Mouse (Mus musculus): ENCODE data around the gene Mov10l1. TPM values are rescaled to one million over a fixed set of nuclear protein-coding genes. Genes with fewer than 3 reads are reported as not detected.

The Mov10l1 gene
- polyA plus RNA-seq, 1 experiment from 2014 or later, result not detected

DNA sequence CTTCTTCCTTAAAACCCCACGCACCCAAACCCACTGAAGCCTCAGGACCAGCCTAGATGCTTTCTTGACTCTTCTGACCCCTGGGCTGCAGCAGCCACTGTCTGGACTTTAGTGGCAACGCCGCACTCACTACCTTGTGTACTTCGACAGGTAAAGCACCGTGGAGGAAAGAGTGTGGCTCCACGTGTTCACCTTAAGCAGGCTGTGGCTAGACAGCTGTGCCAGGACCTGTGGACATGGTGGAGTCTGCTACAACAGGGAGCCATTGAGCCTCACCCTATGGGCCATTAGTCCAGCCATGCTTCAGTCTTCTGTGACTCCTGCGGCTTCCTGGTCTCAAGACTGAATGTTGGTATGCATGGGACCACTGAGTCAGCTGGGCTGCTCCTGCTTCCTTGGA, 72.0 kb downstream of the Mov10l1 start:
- H3K9ac ChIP-seq (ENCODE audit: low read depth, low read length), result no peak overlapping the region
- H3K4me3 ChIP-seq (ENCODE audit: low read depth, low read length), result no peak overlapping the region
- no peak overlapping the region for H3K27ac ChIP-seq (ENCODE audit: low read length)
- 90% methylated on average over 7 of the region's 7 CpGs for WGBS
- H3K36me3 ChIP-seq (ENCODE audit: control insufficient read depth, insufficient read depth, low read length), result no peaks in the 10 kb centered on the region
- H3K4me2 ChIP-seq (ENCODE audit: low read length), result no peak overlapping the region
- H3K4me1 ChIP-seq (ENCODE audit: control insufficient read depth, insufficient read depth, low read length), result peaks cover 6% of the 10 kb centered on the region; the same call in 1 of the 2 replicates
- no peaks in the 10 kb centered on the region for H3K27me3 ChIP-seq (ENCODE audit: control insufficient read depth, insufficient read depth, low read depth, low read length)
- ATAC-seq, result no peak
- H3K9me3 ChIP-seq (replicated peaks; ENCODE audit: control insufficient read depth, low read length, poor library complexity, severe bottlenecking), result no peaks in the 10 kb centered on the region

DNA sequence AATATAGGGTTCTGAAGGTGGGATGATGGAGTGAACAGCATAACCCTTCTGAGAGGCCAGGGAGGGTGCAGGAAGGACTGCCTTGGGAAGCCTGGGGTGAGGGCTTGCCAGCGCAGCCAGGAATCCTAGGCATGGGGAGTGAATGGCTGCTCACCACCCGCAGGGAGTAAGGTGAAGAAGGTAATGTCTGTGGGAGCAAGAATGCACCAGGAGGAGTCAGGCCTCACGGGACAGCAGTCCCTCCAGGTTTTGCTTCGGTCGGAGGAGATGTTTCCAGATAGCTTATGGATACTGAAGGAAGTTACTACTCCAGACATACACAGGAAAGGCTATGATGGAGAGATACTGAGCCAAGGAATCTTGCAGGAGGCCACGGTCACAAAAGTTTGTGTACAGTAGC, 76.0 kb downstream of the Mov10l1 start:
- peak overlapping the region; percentile 78 for H3K4me3 ChIP-seq (ENCODE audit: low read depth, low read length)
- H3K9me3 ChIP-seq (replicated peaks; ENCODE audit: control insufficient read depth, low read length, poor library complexity, severe bottlenecking), result no peaks in the 10 kb centered on the region
- H3K27me3 ChIP-seq (ENCODE audit: control insufficient read depth, insufficient read depth, low read depth, low read length), result no peaks in the 10 kb centered on the region
- H3K4me2 ChIP-seq (ENCODE audit: low read length), result peak overlapping the region; percentile 83
- H3K36me3 ChIP-seq (ENCODE audit: control insufficient read depth, insufficient read depth, low read length), result no peaks in the 10 kb centered on the region; the same call in none of the 2 replicates
- H3K4me1 ChIP-seq (ENCODE audit: control insufficient read depth, insufficient read depth, low read length), result peaks cover 20% of the 10 kb centered on the region
- H3K27ac ChIP-seq (ENCODE audit: low read length), result peak overlapping the region; percentile 85; the same call in 1 of the 2 replicates
- WGBS, result 28% methylated on average over 6 of the region's 6 CpGs
- no peak for ATAC-seq
- H3K9ac ChIP-seq (ENCODE audit: low read depth, low read length), result peak overlapping the region; percentile 88

DNA sequence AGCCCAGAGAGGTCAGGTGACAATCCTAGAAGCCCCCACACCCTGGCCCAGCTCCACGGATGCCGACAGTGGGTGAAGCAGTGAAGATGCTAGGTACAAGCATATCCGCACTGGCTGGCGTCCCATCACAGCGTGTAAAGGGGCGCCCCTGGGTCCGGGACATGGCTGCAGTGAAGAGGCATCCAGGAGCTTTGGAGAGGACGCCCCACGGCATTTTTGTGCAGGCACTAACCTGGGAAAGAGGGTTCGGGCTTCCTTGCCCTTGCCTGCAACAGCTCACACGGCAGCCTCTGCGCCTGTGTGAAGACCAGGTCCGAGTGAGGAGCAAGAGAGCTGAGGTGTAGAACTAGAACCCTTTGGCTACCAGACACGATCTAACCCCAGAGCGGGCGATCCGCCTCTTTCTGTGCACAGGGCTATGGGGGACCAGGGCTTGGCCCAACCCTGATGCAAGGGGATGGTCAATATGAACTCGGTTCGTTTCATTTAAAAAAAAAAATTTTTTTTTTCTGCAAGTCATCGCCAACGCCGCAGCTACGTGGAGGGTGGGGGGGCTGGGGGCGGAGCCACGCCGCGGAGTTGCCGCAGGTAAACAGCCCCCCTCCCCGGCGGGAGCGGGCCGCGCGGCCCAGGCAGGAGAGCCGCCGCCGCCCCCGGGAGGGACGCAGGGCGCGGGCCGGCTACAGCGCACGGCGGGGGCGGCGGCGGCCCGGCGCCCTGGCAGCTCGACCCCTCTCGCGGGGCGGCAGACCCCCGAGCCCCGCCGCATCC, 76.6 kb downstream of the Mov10l1 start, which contains the start of gene Panx2:
Gene Panx2, plus strand, starts transcription at position 574 of the 771 bp plus-strand sequence.
- Histone ChIP-seq H3K4me3 (ENCODE audit: low read depth, low read length) (peak within 1 kb of the TSS; percentile 78), H3K4me1 (ENCODE audit: control insufficient read depth, insufficient read depth, low read length) (peaks cover 20% of the 10 kb centered on the region), H3K27me3 (ENCODE audit: control insufficient read depth, insufficient read depth, low read depth, low read length) (no peaks in the 10 kb centered on the region), H3K9me3 (replicated peaks; ENCODE audit: control insufficient read depth, low read length, poor library complexity, severe bottlenecking) (no peaks in the 10 kb centered on the region), H3K4me2 (ENCODE audit: low read length) (peak within 1 kb of the TSS; percentile 83), H3K27ac (ENCODE audit: low read length) (peak within 1 kb of the TSS; percentile 85), H3K36me3 (ENCODE audit: control insufficient read depth, insufficient read depth, low read length) (no peaks in the 10 kb centered on the region; the same call in none of the 2 replicates), H3K9ac (ENCODE audit: low read depth, low read length) (peak within 1 kb of the TSS; percentile 88)
- under 1% methylated on average over 46 of the region's 57 CpGs for WGBS
- ATAC-seq, result peak; percentile 57

DNA sequence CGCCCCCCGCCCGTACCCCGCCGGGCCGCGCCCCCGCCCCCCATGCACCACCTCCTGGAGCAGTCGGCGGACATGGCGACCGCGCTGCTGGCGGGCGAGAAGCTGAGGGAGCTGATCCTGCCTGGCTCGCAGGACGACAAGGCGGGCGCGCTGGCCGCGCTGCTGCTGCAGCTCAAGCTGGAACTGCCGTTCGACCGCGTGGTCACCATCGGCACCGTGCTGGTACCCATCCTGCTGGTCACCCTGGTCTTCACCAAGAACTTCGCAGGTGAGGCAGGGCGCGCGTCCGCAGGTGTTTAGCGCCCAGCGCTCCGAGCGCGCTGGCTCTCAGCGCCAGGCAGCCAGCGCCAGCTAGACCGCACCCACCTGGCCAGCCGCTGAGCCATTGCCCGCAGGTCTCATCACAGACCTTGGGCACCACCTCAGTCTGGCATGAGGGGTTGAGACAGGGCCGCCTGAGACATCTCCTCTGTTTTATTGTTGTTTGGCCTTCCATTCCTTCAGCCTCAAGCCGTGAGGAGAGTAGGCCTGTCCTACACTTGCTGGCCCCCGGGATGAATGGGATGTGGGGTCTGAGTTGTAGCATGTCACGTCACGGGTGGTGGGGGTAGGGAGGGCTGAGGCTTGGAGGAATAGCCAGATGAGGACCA, 77.4 kb downstream of the Mov10l1 start:
- under 1% methylated on average over 39 of the region's 48 CpGs for WGBS
- no peaks in the 10 kb centered on the region for H3K9me3 ChIP-seq (replicated peaks; ENCODE audit: control insufficient read depth, low read length, poor library complexity, severe bottlenecking)
- H3K36me3 ChIP-seq (ENCODE audit: control insufficient read depth, insufficient read depth, low read length), result no peaks in the 10 kb centered on the region; the same call in none of the 2 replicates
- peak overlapping the region; percentile 85 for H3K27ac ChIP-seq (ENCODE audit: low read length)
- H3K4me3 ChIP-seq (ENCODE audit: low read depth, low read length), result peak overlapping the region; percentile 78
- peak overlapping the region; percentile 88 for H3K9ac ChIP-seq (ENCODE audit: low read depth, low read length)
- H3K4me1 ChIP-seq (ENCODE audit: control insufficient read depth, insufficient read depth, low read length), result peaks cover 20% of the 10 kb centered on the region
- no peaks in the 10 kb centered on the region for H3K27me3 ChIP-seq (ENCODE audit: control insufficient read depth, insufficient read depth, low read depth, low read length)
- H3K4me2 ChIP-seq (ENCODE audit: low read length), result peak overlapping the region; percentile 83
- peak; percentile 72 for ATAC-seq

DNA sequence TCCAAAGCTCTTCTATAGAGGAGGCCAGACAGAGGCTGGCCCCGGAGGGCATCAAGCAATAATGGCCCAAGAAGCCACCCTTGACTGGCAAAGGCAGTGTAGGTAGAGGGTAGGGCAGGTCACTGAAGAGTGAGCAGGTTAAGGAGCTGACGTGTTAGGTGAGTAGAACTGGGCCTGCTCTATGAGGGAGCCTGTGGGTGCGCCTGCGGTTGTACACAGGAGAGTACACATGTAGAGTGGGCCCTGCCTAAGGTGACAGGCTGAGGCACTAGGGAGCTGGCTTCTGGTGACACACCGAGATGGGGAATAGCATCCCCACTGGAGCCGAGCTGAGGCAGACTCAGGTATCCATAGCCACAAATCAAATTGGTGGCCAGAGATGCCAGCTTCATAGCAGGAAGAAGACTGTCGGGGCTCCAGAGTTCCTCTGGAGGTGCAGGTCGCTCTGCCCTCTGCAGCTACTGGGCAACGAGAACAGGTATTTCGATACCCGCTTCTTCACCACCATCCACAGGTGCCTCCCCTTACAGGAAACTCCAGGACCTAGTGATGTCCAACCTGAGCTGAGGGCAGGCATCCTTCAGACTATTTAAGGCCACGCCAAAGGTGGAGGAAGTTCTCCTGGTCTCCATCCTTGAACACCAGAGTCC, 78.2 kb downstream of the Mov10l1 start:
- peak overlapping the region; percentile 85 for H3K27ac ChIP-seq (ENCODE audit: low read length)

DNA sequence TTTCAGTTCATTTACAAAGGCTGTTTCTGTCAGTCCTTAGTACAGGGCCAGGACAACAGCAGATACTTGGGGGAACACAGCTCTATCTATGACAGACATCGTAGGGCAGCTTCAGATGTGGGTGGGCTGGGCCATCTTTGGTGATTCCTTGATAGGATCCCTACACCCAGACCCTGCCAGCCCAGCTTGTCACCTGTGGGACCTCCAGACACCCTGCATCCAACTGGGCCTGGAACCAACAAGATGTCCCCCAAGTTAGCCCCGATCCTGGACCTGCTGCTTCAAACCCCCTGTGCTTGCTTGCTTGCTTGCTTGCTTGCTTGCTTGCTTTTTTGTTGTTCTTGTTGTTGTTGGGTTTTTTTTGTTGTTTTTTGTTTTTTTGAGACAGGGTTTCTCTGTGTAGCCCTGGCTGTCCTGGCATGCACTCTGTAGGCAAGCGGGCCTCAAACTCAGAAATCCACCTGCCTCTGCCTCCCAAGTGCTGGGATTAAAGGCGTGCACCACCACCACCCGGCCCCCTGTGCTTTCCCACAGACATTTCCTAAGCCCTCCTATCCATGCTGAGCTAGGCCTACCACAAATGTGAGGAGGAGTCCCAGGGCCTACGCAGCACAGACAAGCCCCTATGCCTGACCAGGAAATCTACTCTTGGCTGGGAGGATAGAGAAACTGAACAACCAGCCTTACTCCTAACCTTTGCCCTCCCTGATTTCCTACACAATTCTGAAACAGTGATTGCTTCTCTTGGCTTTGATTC, 79.2 kb downstream of the Mov10l1 start:
- H3K4me1 ChIP-seq (ENCODE audit: control insufficient read depth, insufficient read depth, low read length), result peaks cover 20% of the 10 kb centered on the region
- H3K9me3 ChIP-seq (replicated peaks; ENCODE audit: control insufficient read depth, low read length, poor library complexity, severe bottlenecking), result no peaks in the 10 kb centered on the region
- no peak for ATAC-seq
- peaks cover 13% of the 10 kb centered on the region for H3K27me3 ChIP-seq (ENCODE audit: control insufficient read depth, insufficient read depth, low read depth, low read length)
- 86% methylated on average over 6 of the region's 6 CpGs for WGBS
- peak overlapping the region; percentile 83; the same call in 1 of the 2 replicates for H3K4me2 ChIP-seq (ENCODE audit: low read length)
- H3K4me3 ChIP-seq (ENCODE audit: low read depth, low read length), result no peak overlapping the region
- H3K36me3 ChIP-seq (ENCODE audit: control insufficient read depth, insufficient read depth, low read length), result no peaks in the 10 kb centered on the region; the same call in none of the 2 replicates
- H3K9ac ChIP-seq (ENCODE audit: low read depth, low read length), result no peak overlapping the region
- H3K27ac ChIP-seq (ENCODE audit: low read length), result no peak overlapping the region

More for the DNA sequence above, 78.2 kb downstream of the Mov10l1 start:
- peak overlapping the region; percentile 78 for H3K4me3 ChIP-seq (ENCODE audit: low read depth, low read length)
- ATAC-seq, result peak; percentile 43; the same call in 1 of the 2 replicates
- no peaks in the 10 kb centered on the region for H3K9me3 ChIP-seq (replicated peaks; ENCODE audit: control insufficient read depth, low read length, poor library complexity, severe bottlenecking)
- H3K36me3 ChIP-seq (ENCODE audit: control insufficient read depth, insufficient read depth, low read length), result no peaks in the 10 kb centered on the region; the same call in none of the 2 replicates
- 90% methylated on average over 12 of the region's 12 CpGs for WGBS
- peak overlapping the region; percentile 88 for H3K9ac ChIP-seq (ENCODE audit: low read depth, low read length)
- peaks cover 5% of the 10 kb centered on the region; the same call in 1 of the 2 replicates for H3K27me3 ChIP-seq (ENCODE audit: control insufficient read depth, insufficient read depth, low read depth, low read length)
- peak overlapping the region; percentile 83 for H3K4me2 ChIP-seq (ENCODE audit: low read length)
- peaks cover 20% of the 10 kb centered on the region for H3K4me1 ChIP-seq (ENCODE audit: control insufficient read depth, insufficient read depth, low read length)

DNA sequence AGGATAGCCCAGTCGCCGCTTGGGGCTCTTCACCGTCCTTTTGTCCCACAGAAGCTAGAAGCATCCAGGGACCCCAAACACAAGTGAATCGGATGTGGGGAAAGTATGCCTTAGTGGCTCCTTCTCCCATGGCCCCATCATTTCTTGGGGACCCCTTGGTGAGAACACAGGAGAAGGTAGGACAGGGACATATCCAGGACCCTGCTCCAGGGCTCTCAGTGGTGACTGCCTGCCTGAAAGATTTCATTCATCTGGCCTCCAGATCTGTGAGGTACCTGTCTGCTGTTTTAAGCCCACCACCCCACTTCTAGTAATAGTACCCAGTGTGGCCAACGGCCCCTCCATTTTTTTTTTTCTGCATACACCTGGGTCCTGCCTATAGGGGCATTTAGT, 79.8 kb downstream of the Mov10l1 start:
- no peak overlapping the region for H3K4me3 ChIP-seq (ENCODE audit: low read depth, low read length)
- no peak overlapping the region for H3K4me2 ChIP-seq (ENCODE audit: low read length)
- no peak overlapping the region for H3K27ac ChIP-seq (ENCODE audit: low read length)
- WGBS, result 89% methylated on average over 5 of the region's 5 CpGs
- ATAC-seq, result no peak
- no peak overlapping the region for H3K9ac ChIP-seq (ENCODE audit: low read depth, low read length)
- H3K9me3 ChIP-seq (replicated peaks; ENCODE audit: control insufficient read depth, low read length, poor library complexity, severe bottlenecking), result no peaks in the 10 kb centered on the region
- H3K27me3 ChIP-seq (ENCODE audit: control insufficient read depth, insufficient read depth, low read depth, low read length), result peaks cover 15% of the 10 kb centered on the region
- H3K36me3 ChIP-seq (ENCODE audit: control insufficient read depth, insufficient read depth, low read length), result no peaks in the 10 kb centered on the region; the same call in none of the 2 replicates
- peaks cover 20% of the 10 kb centered on the region for H3K4me1 ChIP-seq (ENCODE audit: control insufficient read depth, insufficient read depth, low read length)

DNA sequence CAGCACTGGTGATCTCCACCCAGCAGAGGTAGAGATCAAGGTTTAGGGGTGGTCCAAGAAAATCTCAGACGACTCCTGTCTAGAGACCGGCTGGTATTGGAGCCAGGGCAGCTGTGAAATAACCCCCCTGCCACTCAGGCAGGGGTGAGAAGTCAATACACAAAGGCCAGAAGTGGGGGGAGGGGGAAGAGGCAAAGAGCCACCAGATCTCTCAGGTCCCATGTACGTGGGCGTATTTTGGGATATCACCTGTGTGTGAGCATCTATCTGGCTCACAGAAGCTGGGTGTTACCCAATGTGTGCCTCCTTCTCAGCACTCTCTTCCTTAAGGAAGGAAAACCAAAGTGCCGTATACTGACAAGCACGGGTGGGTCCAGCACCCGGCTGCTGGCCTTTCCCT, 80.3 kb downstream of the Mov10l1 start:
- no peaks in the 10 kb centered on the region for H3K9me3 ChIP-seq (replicated peaks; ENCODE audit: control insufficient read depth, low read length, poor library complexity, severe bottlenecking)
- peaks cover 18% of the 10 kb centered on the region for H3K27me3 ChIP-seq (ENCODE audit: control insufficient read depth, insufficient read depth, low read depth, low read length)
- H3K27ac ChIP-seq (ENCODE audit: low read length), result no peak overlapping the region

More for the DNA sequence above, 80.3 kb downstream of the Mov10l1 start:
- Histone ChIP-seq H3K36me3 (ENCODE audit: control insufficient read depth, insufficient read depth, low read length) (peaks cover 5% of the 10 kb centered on the region), H3K9ac (ENCODE audit: low read depth, low read length) (no peak overlapping the region), H3K4me3 (ENCODE audit: low read depth, low read length) (no peak overlapping the region), H3K4me1 (ENCODE audit: control insufficient read depth, insufficient read depth, low read length) (peaks cover 20% of the 10 kb centered on the region), H3K4me2 (ENCODE audit: low read length) (no peak overlapping the region)
- no peak for ATAC-seq
- 79% methylated on average over 7 of the region's 7 CpGs for WGBS

Data from midbrain, embryonic 16.5 days (tissue).